Mouse (Mus musculus): ENCODE measurements around the gene Mrtfa. TPM values are rescaled to one million over a fixed set of nuclear protein-coding genes. Genes with fewer than 3 reads are reported as not detected.

Mrtfa gene
- total RNA-seq, 2 experiments from 2014 or later = 17.5 to 17.7 TPM

- no peak for DNase-seq (ENCODE audit: low spot score)
Observed at GRCm38 (mm10) chr15:81070470-81070869, 120.1 kb downstream of the Mrtfa start.

GRCm38 (mm10) chr15:81068641-81069381, 121.7 kb downstream of the Mrtfa start:
- DNase-seq (ENCODE audit: low spot score) = no peak

- DNase-seq (ENCODE audit: low spot score) = no peak
Observed at GRCm38 (mm10) chr15:81067761-81068160, 122.8 kb downstream of the Mrtfa start.

- DNase-seq (ENCODE audit: low spot score) = peak; percentile 83
Observed at GRCm38 (mm10) chr15:81066976-81067375, 123.6 kb downstream of the Mrtfa start.

- no peak for DNase-seq (ENCODE audit: low spot score)
Observed at GRCm38 (mm10) chr15:81064661-81065060, 125.9 kb downstream of the Mrtfa start.

- peak; percentile 77 for DNase-seq (ENCODE audit: low spot score)
Observed at GRCm38 (mm10) chr15:81064143-81064542, 126.4 kb downstream of the Mrtfa start.

- DNase-seq (ENCODE audit: low spot score) = peak; percentile 61
Observed at GRCm38 (mm10) chr15:81062616-81063015, 127.9 kb downstream of the Mrtfa start.

GRCm38 (mm10) chr15:81062175-81062588, 128.4 kb downstream of the Mrtfa start:
- DNase-seq (ENCODE audit: low spot score) = peak; percentile 82

GRCm38 (mm10) chr15:81060975-81061374, 129.6 kb downstream of the Mrtfa start:
- peak; percentile 50 for DNase-seq (ENCODE audit: low spot score)

GRCm38 (mm10) chr15:81057736-81058135, 132.8 kb downstream of the Mrtfa start:
- DNase-seq (ENCODE audit: low spot score) = no peak

GRCm38 (mm10) chr15:81055488-81055887, 135.1 kb downstream of the Mrtfa start:
- DNase-seq (ENCODE audit: low spot score) = no peak

- DNase-seq (ENCODE audit: low spot score) = no peak
Observed at GRCm38 (mm10) chr15:81052491-81052890, 138.1 kb downstream of the Mrtfa start.

- no peak for DNase-seq (ENCODE audit: low spot score)
Observed at GRCm38 (mm10) chr15:81050488-81050887, 140.1 kb downstream of the Mrtfa start.

GRCm38 (mm10) chr15:81049401-81050053, 141.0 kb downstream of the Mrtfa start:
- DNase-seq (ENCODE audit: low spot score) = peak; percentile 46

GRCm38 (mm10) chr15:81047497-81047896, 143.1 kb downstream of the Mrtfa start:
- no peak for DNase-seq (ENCODE audit: low spot score)

- DNase-seq (ENCODE audit: low spot score) = no peak
Observed at GRCm38 (mm10) chr15:81046061-81046460, 144.5 kb downstream of the Mrtfa start.

GRCm38 (mm10) chr15:81045336-81045735, 145.2 kb downstream of the Mrtfa start:
- no peak for DNase-seq (ENCODE audit: low spot score)

- no peak for DNase-seq (ENCODE audit: low spot score)
Observed at GRCm38 (mm10) chr15:81044446-81044845, 146.1 kb downstream of the Mrtfa start.

GRCm38 (mm10) chr15:81042276-81042931, 148.2 kb downstream of the Mrtfa start:
- peak; percentile 70 for DNase-seq (ENCODE audit: low spot score)

GRCm38 (mm10) chr15:81041767-81042166, 148.8 kb downstream of the Mrtfa start:
- no peak for DNase-seq (ENCODE audit: low spot score)

GRCm38 (mm10) chr15:81038419-81038818, 152.1 kb downstream of the Mrtfa start:
- no peak for DNase-seq (ENCODE audit: low spot score)

- no peak for DNase-seq (ENCODE audit: low spot score)
Observed at GRCm38 (mm10) chr15:81035417-81036162, 155.0 kb downstream of the Mrtfa start.
